Mouse (Mus musculus): ENCODE measurements around the gene Nol4l.
A peak's percentile ranks its signal among the peaks of the same experiment; 100 is the strongest.

Gene Nol4l

GRCm38 (mm10) chr2:153444254-153445136 is 85.3 kb downstream of the Nol4l start:
- DNase-seq (ENCODE audit: low spot score in 2 of 2): peak; percentile 73 to 75

- peak; percentile 55 to 56 for DNase-seq (ENCODE audit: low spot score in 2 of 2)
Measured at GRCm38 (mm10) chr2:153443434-153444240, 86.1 kb downstream of the Nol4l start.

- DNase-seq (ENCODE audit: low spot score in 2 of 2): no peak
Measured at GRCm38 (mm10) chr2:153442720-153443119, 87.1 kb downstream of the Nol4l start.

- DNase-seq (ENCODE audit: low spot score in 2 of 2): no peak
Measured at GRCm38 (mm10) chr2:153441228-153441627, 88.5 kb downstream of the Nol4l start.

GRCm38 (mm10) chr2:153440755-153441154 is 89.0 kb downstream of the Nol4l start:
- DNase-seq (ENCODE audit: low spot score in 2 of 2): no peak

- no peak for DNase-seq (ENCODE audit: low spot score in 2 of 2)
Measured at GRCm38 (mm10) chr2:153437306-153437659, 92.5 kb downstream of the Nol4l start.

- DNase-seq (ENCODE audit: low spot score in 2 of 2): no peak
Measured at GRCm38 (mm10) chr2:153436641-153437305, 93.0 kb downstream of the Nol4l start.

GRCm38 (mm10) chr2:153434880-153435831 is 94.6 kb downstream of the Nol4l start:
- no peak for DNase-seq (ENCODE audit: low spot score in 2 of 2)

GRCm38 (mm10) chr2:153433859-153434258 is 95.9 kb downstream of the Nol4l start:
- DNase-seq (ENCODE audit: low spot score in 2 of 2): no peak

- no peak for DNase-seq (ENCODE audit: low spot score in 2 of 2)
Measured at GRCm38 (mm10) chr2:153432492-153432891, 97.3 kb downstream of the Nol4l start.

- DNase-seq (ENCODE audit: low spot score in 2 of 2): no peak
Measured at GRCm38 (mm10) chr2:153430571-153430970, 99.2 kb downstream of the Nol4l start.

- DNase-seq (ENCODE audit: low spot score in 2 of 2): no peak
Measured at GRCm38 (mm10) chr2:153428485-153428884, 101.3 kb downstream of the Nol4l start.

- DNase-seq (ENCODE audit: low spot score in 2 of 2): no peak
Measured at GRCm38 (mm10) chr2:153426931-153427330, 102.8 kb downstream of the Nol4l start.

- peak; percentile 74 to 80 for DNase-seq (ENCODE audit: low spot score in 2 of 2)
Measured at GRCm38 (mm10) chr2:153425998-153426670, 103.6 kb downstream of the Nol4l start.

GRCm38 (mm10) chr2:153425124-153425844 is 104.5 kb downstream of the Nol4l start:
- no peak for DNase-seq (ENCODE audit: low spot score in 2 of 2)

- DNase-seq (ENCODE audit: low spot score in 2 of 2): no peak
Measured at GRCm38 (mm10) chr2:153424557-153424956, 105.2 kb downstream of the Nol4l start.

- no peak for DNase-seq (ENCODE audit: low spot score in 2 of 2)
Measured at GRCm38 (mm10) chr2:153423113-153423512, 106.7 kb downstream of the Nol4l start.

- DNase-seq (ENCODE audit: low spot score in 2 of 2): peak; percentile 79 to 86
Measured at GRCm38 (mm10) chr2:153422051-153422450, 107.7 kb downstream of the Nol4l start.

GRCm38 (mm10) chr2:153421233-153421632 is 108.5 kb downstream of the Nol4l start:
- DNase-seq (ENCODE audit: low spot score in 2 of 2): no peak

- DNase-seq (ENCODE audit: low spot score in 2 of 2): no peak
Measured at GRCm38 (mm10) chr2:153418381-153418780, 111.4 kb downstream of the Nol4l start.

Data from right cerebral cortex, postnatal 10 days (tissue).